Mouse (Mus musculus) lung, postnatal 0 days (tissue): ENCODE results near the gene Adamts20.

Source experiments
- CTCF ChIP-seq: IDR thresholded peaks from 2 replicates; pipeline ENCODE4 v1.5.1; 2016; ENCODE audit warnings: antibody characterized with exemption, mild to moderate bottlenecking
- EP300 ChIP-seq: IDR thresholded peaks from 2 replicates; pipeline ENCODE4 v1.6.1; 2016; ENCODE audit warnings: antibody characterized with exemption, mild to moderate bottlenecking, control low read depth

DNA sequence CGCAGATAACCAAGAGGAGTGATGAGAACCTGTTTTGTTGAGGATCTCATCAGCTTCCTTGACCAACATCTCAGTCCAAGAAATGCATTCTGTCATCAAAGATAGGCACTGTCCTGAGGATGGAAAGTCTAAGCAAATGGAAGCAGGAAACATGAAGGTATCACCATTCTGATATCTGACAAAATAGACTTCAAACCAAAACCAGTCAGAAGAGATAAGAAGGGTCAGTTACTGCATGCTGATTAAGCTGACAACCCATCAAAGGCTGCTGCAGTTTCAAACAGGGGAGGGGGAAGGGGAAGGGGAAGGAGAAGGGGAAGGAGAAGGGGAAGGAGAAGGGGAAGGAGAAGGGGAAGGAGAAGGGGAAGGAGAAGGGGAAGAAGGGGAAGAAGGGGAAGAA lies 34.0 kb upstream of the Adamts20 start:
- TF ChIP-seq CTCF, result no peak
- TF ChIP-seq EP300, result no peak
